Mouse (Mus musculus) cerebellum, postnatal 25 days (tissue): ENCODE measurements around the gene Pfkfb3.

ENCODE experiments used
- DNase-seq, 2 experiments: peaks; one replicate each; pipeline ENCODE4 v3.0.0; 2021; ENCODE audit warnings: mixed read lengths in 2 of 2

Gene Pfkfb3

GRCm38 (mm10) chr2:11553471-11554400, at the start of gene Pfkfb3:
Pfkfb3 (minus strand) TSS chr2:11554077.
- peak; percentile 68 to 79 for DNase-seq

GRCm38 (mm10) chr2:11602506-11603489, 48.9 kb upstream of the Pfkfb3 start:
- DNase-seq = peak; percentile 97 to 98

- no peak for DNase-seq
Measured at GRCm38 (mm10) chr2:11601795-11602194, 47.9 kb upstream of the Pfkfb3 start.

- DNase-seq = no peak
Measured at GRCm38 (mm10) chr2:11597906-11598305, 44.0 kb upstream of the Pfkfb3 start.

GRCm38 (mm10) chr2:11596690-11597089, 42.8 kb upstream of the Pfkfb3 start:
- DNase-seq = no peak

GRCm38 (mm10) chr2:11587996-11588395, 34.1 kb upstream of the Pfkfb3 start:
- DNase-seq = no peak

- DNase-seq = no peak
Measured at GRCm38 (mm10) chr2:11579399-11579798, 25.5 kb upstream of the Pfkfb3 start.

GRCm38 (mm10) chr2:11578187-11578586, 24.3 kb upstream of the Pfkfb3 start:
- no peak for DNase-seq

- DNase-seq = no peak
Measured at GRCm38 (mm10) chr2:11573684-11574083, 19.8 kb upstream of the Pfkfb3 start.

- no peak for DNase-seq
Measured at GRCm38 (mm10) chr2:11571004-11571535, 17.2 kb upstream of the Pfkfb3 start.

GRCm38 (mm10) chr2:11568471-11568870, 14.6 kb upstream of the Pfkfb3 start:
- no peak for DNase-seq

GRCm38 (mm10) chr2:11567781-11568362, 14.0 kb upstream of the Pfkfb3 start:
- peak in 1 of 2 experiments; percentile 45 for DNase-seq

GRCm38 (mm10) chr2:11566898-11567297, 13.0 kb upstream of the Pfkfb3 start:
- DNase-seq = no peak

GRCm38 (mm10) chr2:11566241-11566640, 12.4 kb upstream of the Pfkfb3 start:
- DNase-seq = no peak

- DNase-seq = no peak
Measured at GRCm38 (mm10) chr2:11564768-11565167, 10.9 kb upstream of the Pfkfb3 start.

- no peak for DNase-seq
Measured at GRCm38 (mm10) chr2:11563256-11563655, 9.4 kb upstream of the Pfkfb3 start.

- no peak for DNase-seq
Measured at GRCm38 (mm10) chr2:11558654-11559053, 4.8 kb upstream of the Pfkfb3 start.

- no peak for DNase-seq
Measured at GRCm38 (mm10) chr2:11557244-11557643, 3.4 kb upstream of the Pfkfb3 start.

- no peak for DNase-seq
Measured at GRCm38 (mm10) chr2:11555316-11555715, 1.4 kb upstream of the Pfkfb3 start.

- DNase-seq = peak in 1 of 2 experiments; percentile 45
Measured at GRCm38 (mm10) chr2:11552966-11553451, 868 bp downstream of the Pfkfb3 start.

- no peak for DNase-seq
Measured at GRCm38 (mm10) chr2:11552297-11552821, 1.5 kb downstream of the Pfkfb3 start.

GRCm38 (mm10) chr2:11551726-11552125, 2.2 kb downstream of the Pfkfb3 start:
- no peak for DNase-seq
